Mouse (Mus musculus): Measurements from ENCODE around the gene Trdmt1.

DNA sequence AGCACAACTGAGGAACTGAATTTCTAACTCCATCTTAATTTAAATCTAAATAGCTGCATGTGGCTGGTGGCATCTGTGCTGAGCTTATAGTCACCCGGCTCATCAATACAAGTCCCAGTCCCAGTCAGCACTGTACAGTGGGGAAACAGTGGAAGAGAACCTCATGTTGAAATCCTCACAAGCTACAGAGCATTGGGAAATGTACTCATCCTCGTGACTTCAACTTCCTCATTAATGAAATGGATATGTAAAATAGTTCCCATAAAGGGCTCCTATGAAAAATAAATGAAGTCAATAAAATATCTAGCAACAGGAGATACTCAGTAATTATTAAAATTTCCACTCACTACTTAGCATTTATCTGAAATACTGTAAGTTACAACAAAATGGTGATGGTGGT lies 6.2 kb downstream of the Trdmt1 start:
- TF ChIP-seq GATA1 (IDR thresholded peaks at IDR 0.05; ENCODE audit: borderline replicate concordance, low read length) (no peak), FLI1 (IDR thresholded peaks at IDR 0.05; ENCODE audit: low read length) (no peak)
